Mouse (Mus musculus) adrenal gland, postnatal 25 days (tissue): ENCODE results near the gene Olfr472. TPM values are rescaled to one million over a fixed set of nuclear protein-coding genes. Genes with fewer than 3 reads are reported as not detected.
"Not testable (repeated sequence)": the region's sequence is repeated elsewhere in the genome, so short reads cannot be mapped to it uniquely, and the experiment has no call there.

Experiments used
- DNase-seq: peaks from one replicate; pipeline ENCODE4 v3.0.0; 2021; ENCODE audit warnings: mixed read lengths
- long read RNA-seq: library from polyadenylated mRNA; stranded (forward); transcript quantifications from one replicate; pipeline ENCODE4 v2.0.0, GENCODE M21; 2021
- total RNA-seq: library from RNA; stranded (reverse); gene quantifications from 2 replicates; pipeline ENCODE4 v1.2.3, GENCODE M21; 2021

The Olfr472 gene
- not detected in 2 replicates for total RNA-seq
- long read RNA-seq: 0 reads

GRCm38 (mm10) chr7:107897602-107898001 lies at the start of gene Olfr472:
Gene Olfr472, plus strand, starts transcription at chr7:107897902.
- no peak for DNase-seq

GRCm38 (mm10) chr7:107930146-107930545 lies 32.4 kb downstream of the Olfr472 start, which contains the start of gene Olfr473:
Gene Olfr473, plus strand, starts transcription at chr7:107930446.
- no peak for DNase-seq

GRCm38 (mm10) chr7:107952539-107952938 lies 54.8 kb downstream of the Olfr472 start:
- DNase-seq: not testable (repeated sequence)

GRCm38 (mm10) chr7:107954343-107954742 lies 56.6 kb downstream of the Olfr472 start, which contains the start of gene Olfr474:
Gene Olfr474, plus strand, starts transcription at chr7:107954643.
- no peak for DNase-seq

Other genes starting within 250 kb of the Olfr472 start
- not detected in 2 replicates for gene Cyb5r2, start 139.9 kb upstream of the Olfr472 start, total RNA-seq
- not detected in 2 replicates for gene Ovch2, start 96.7 kb upstream of the Olfr472 start, total RNA-seq
- gene Olfr467, start 85.6 kb upstream of the Olfr472 start, total RNA-seq: not detected in 2 replicates
- not detected in 2 replicates for gene Olfr469, start 72.4 kb upstream of the Olfr472 start, total RNA-seq
- not detected in 2 replicates for gene Olfr470, start 50.4 kb upstream of the Olfr472 start, total RNA-seq
- gene Olfr473, start 32.5 kb downstream of the Olfr472 start, total RNA-seq: not detected in 2 replicates
- gene Olfr474, start 56.7 kb downstream of the Olfr472 start, total RNA-seq: not detected in 2 replicates
- not detected in 2 replicates for gene Olfr476, start 66.9 kb downstream of the Olfr472 start, total RNA-seq
- not detected in 2 replicates for gene Olfr477, start 88.8 kb downstream of the Olfr472 start, total RNA-seq
- not detected in 2 replicates for gene Olfr478, start 136.1 kb downstream of the Olfr472 start, total RNA-seq
- gene Olfr479, start 152.8 kb downstream of the Olfr472 start, total RNA-seq: not detected in 2 replicates
- gene Olfr480, start 169.4 kb downstream of the Olfr472 start, total RNA-seq: not detected in 2 replicates
- not detected in 2 replicates for gene Olfr481, start 182.0 kb downstream of the Olfr472 start, total RNA-seq
- gene Olfr482, start 199.7 kb downstream of the Olfr472 start, total RNA-seq: 2.1 and 2.7 TPM in 2 replicates
- not detected in 2 replicates for gene Olfr483, start 202.9 kb downstream of the Olfr472 start, total RNA-seq
- gene Olfr484, start 229.5 kb downstream of the Olfr472 start, total RNA-seq: not detected in 2 replicates